Mouse (Mus musculus): ENCODE measurements around the gene Ptchd1. TPM values are rescaled to one million over a fixed set of nuclear protein-coding genes. Genes with fewer than 3 reads are reported as not detected.

Ptchd1 gene
- polyA plus RNA-seq (2014; fragmentation: Illumina TruSeq; extraction: RNeasy Lipid Tissue Mini Kit (QIAGEN cat#74804); ENCODE audit: low read depth, low replicate concordance): not detected

DNA sequence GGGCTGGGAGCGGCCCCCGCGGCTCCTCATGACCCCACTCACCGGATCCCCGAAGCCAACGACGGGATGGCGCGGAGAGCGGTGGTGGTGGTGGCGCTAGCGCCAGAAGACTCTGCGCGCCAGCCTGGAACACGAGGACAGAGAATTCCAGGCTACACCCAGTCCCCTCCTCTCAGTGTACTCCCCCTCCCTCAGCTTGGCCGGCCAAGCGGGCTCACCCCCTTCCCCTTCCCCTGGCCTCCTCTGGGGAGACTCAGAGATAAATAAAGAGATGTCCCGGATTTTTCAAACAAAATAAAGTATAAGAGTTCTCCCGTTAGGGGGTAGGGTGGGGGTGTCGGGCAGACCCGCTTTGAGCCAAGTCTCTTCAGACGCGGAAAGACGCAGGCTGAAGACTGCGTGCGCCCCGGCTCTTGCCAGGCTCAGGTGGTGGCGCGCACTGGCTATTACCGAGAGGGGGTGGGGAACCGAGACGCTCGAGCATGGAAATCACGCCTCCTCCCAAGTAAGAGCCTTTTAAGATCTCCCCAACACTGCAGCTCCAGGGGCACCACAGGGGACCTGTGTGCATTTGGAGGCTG is at the start of gene Ptchd1:
Gene Ptchd1 (minus strand): TSS at position 114 of the 581 bp plus-strand sequence.

DNA sequence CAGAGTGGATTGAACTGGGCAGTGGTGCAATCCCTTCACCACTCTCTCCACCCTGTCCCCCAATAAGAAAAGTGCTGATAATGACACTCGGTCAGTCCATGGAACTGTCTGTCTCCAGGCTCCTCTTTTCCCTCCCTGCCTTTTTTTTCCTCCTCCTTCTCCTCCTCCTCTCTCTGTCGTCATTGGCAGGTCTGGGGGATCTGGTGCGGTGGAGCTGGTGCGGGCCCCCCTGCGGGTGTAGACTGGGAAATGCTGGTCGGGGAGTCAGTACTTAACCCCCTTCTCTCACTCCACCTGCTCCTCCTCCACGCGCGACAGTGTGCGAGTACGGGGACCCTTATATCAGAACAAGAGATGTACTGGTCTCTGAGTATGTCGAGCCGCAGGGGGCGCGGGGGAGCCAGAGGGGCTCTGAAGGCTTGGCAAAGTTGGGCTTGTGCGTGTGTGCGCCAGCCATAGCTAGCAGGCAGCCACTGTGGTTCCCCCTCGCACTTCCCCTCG is 777 bp upstream of the Ptchd1 start, which contains the start of gene Gm15155:
Gene Gm15155 (plus strand): TSS at position 401 of the 501 bp plus-strand sequence.

Other genes with a start within 250 kb of the Ptchd1 start
- gene Gm15155, start 927 bp upstream of the Ptchd1 start, polyA plus RNA-seq (2014; fragmentation: Illumina TruSeq; extraction: RNeasy Lipid Tissue Mini Kit (QIAGEN cat#74804); ENCODE audit: low read depth, low replicate concordance): not detected